Mouse (Mus musculus): ENCODE measurements around the gene Xpa.
A peak's percentile ranks its signal among the peaks of the same experiment; 100 is the strongest.

GRCm38 (mm10) chr4:46138287-46139222, 57.6 kb downstream of the Xpa start, which contains the start of the genes Ncbp1 and Tstd2:
- TF ChIP-seq CTCF (IDR thresholded peaks at IDR 0.05; ENCODE audit: low read depth, low read length), result no peak
- TF ChIP-seq POLR2A (IDR thresholded peaks at IDR 0.05; ENCODE audit: insufficient read depth, low read length), result peak; percentile 50
- no peak for TF ChIP-seq EP300 (IDR thresholded peaks at IDR 0.05; ENCODE audit: insufficient read depth, low read depth, low read length)
